Mouse (Mus musculus): ENCODE results near the gene St14.

DNA sequence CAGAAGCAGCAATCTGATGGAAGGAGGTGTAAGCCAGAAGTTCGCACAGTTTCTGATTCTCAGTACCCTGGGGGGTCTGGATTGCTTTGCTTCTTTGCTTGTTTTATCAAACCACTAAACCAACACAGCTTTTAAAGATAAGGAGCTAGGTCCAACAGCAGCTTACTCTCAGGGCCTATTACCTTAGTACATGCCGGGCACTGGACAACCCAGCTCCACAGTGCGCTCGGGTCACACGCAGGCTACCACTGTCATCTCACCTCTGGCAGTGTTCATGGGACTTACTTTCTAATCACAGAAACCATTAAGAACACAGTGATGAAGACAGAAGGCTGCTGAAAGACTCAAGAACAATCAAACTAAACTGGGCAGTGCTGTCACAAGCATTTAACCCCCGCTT lies 43.7 kb upstream of the St14 start:
- TF ChIP-seq E2F4 (IDR thresholded peaks at IDR 0.05; ENCODE audit: insufficient read depth) = no peak
- no peak for TF ChIP-seq REST (IDR thresholded peaks at IDR 0.05; ENCODE audit: insufficient read depth, insufficient read length)
- no peak for TF ChIP-seq MAX (IDR thresholded peaks at IDR 0.05; ENCODE audit: low read depth)
- TF ChIP-seq POLR2AphosphoS2 (IDR thresholded peaks at IDR 0.05; ENCODE audit: insufficient read length, low read depth) = no peak
- no peak for TF ChIP-seq USF1 (IDR thresholded peaks at IDR 0.05; ENCODE audit: low read depth)
- TF ChIP-seq SRF (IDR thresholded peaks at IDR 0.05; ENCODE audit: control insufficient read depth, insufficient read length, low read depth) = no peak
- TF ChIP-seq POLR2A (IDR thresholded peaks at IDR 0.05; ENCODE audit: insufficient read length, low read depth) = no peak
- TF ChIP-seq TCF3 (IDR thresholded peaks at IDR 0.05; ENCODE audit: insufficient read length, low read depth) = no peak
- no peak for TF ChIP-seq TCF12 (IDR thresholded peaks at IDR 0.05; ENCODE audit: insufficient read depth, poor library complexity, severe bottlenecking)
- no peak for TF ChIP-seq CEBPB (IDR thresholded peaks at IDR 0.05; ENCODE audit: insufficient read depth, poor library complexity, severe bottlenecking)
- no peak for TF ChIP-seq MYOG (IDR thresholded peaks at IDR 0.05; ENCODE audit: control insufficient read depth in 1 of 3, insufficient read depth in 1 of 3, insufficient read length in 2 of 3, low read depth in 2 of 3)
- no peak for TF ChIP-seq MYOD1 (IDR thresholded peaks at IDR 0.05; ENCODE audit: control insufficient read depth in 1 of 3, insufficient read length in 2 of 3, low read depth in 2 of 3)
